Mouse (Mus musculus): ENCODE data around the gene Zc3h12b.
"Not testable (repeated sequence)": the region's sequence is repeated elsewhere in the genome, so short reads cannot be mapped to it uniquely, and the experiment has no call there.

Gene Zc3h12b

DNA sequence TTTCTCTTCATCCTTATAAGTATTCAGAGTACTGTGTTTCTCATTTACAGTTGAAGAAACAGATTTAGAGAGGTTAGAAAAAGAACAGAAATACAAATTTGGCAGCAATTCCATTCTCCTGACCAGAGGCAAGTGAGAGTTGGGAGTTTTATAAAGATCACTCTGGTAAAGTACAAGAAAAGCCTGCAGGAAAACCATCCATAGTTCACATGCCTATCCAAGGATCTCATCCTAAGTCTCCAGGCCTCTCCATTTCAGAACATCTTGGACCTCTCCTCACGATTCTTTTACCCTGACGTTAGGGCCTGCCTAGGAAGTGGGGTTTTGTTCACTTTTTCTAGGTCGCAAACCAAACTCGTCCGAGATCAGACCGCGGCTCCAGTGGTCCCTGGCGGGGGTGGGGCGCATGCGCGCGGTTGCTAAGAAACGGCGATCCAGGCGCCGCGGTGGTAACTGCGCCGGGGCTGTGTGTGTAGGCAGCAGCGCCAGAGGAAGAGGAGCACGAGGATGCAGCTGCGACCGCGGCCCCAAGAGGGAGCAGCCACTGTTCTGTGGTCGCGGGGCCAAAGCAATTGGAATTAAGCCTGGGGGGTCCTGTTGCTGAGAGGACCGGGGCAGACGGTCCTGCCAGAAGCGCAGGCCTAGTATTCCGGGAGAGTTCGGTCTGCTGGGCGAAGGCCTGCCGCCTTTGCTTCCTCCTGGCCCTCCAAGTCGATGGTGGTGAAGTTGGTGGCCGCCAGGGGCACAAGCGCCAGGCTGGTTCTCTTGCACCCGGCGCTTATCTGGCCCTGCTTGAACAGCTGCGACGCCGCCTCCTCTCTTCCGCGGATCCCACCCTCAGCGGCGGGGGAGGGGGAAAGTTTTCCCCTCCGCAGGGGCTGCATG, at the start of gene Zc3h12b:
Gene Zc3h12b (plus strand): TSS at position 452 of the 885 bp plus-strand sequence.
- DNase-seq, result peak; percentile 90

DNA sequence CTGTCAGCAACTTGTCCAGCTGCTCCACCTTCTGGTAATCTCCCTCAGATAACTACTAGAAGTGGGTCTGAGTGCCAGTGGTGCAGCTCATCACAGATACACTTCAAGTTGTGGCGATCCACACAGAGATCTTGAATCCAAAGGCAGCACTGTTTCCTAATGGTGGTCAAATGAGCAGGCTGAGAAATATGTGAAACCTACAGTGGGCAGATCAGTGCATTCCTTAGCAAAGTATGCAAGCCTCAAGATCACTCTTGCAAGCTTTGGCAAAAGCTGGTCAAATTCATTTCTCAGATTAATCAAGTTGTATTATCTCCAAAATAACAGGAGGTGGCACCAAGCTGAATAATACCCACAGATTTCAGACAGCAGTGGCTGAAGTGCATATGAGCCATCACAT, 29.3 kb upstream of the Zc3h12b start:
- no peak for DNase-seq

- DNase-seq, result peak; percentile 33
These were observed 24.4 kb upstream of the Zc3h12b start for GRCm38 (mm10) chrX:95687119-95687518.

- DNase-seq, result peak; percentile 11
These were observed 26.8 kb downstream of the Zc3h12b start for GRCm38 (mm10) chrX:95738253-95738652.

GRCm38 (mm10) chrX:95795881-95796280, 84.4 kb downstream of the Zc3h12b start:
- no peak for DNase-seq

GRCm38 (mm10) chrX:95801790-95802189, 90.3 kb downstream of the Zc3h12b start:
- no peak for DNase-seq

DNA sequence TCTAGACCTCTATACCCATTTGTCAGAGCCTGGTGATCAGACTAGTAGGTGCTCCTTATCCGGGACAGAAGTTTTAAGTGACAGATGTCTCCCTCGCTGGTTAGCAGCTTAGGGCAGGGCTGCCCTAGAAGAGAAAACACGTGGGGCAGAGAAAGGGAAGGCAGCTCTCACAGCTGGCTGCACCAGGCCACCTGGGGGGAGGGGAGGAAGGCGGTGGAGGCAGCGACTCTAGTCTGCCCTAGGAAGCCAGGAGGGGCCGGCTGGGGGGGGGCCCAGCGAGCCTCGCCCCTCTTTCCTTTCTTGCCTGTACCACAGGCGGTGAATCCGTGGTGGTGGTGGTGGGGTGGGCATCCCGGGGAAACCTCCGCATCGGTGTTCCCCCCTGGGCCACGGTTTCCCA, 141.3 kb downstream of the Zc3h12b start:
- DNase-seq, result no peak

DNA sequence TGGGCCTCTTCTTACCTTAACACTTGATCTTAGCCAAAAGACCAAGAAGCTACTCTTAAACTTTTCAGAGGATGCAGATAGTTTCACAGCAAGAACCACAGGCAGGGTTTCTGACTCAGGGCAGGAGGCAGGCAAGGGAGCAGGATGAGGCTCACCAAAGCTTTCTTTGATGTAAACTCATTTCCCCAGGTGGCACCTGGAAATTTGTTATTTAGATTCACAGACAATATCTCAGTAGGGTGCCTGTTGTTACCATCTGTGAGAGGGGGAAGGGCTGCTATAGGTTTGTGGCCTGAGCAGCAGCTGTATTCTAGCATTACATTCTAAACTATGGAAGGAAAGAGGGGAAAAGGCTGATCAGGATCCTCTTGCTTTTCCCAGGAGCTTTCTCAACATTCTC, 169.6 kb downstream of the Zc3h12b start:
- DNase-seq, result no peak

- DNase-seq, result no peak
These were observed 191.2 kb downstream of the Zc3h12b start for GRCm38 (mm10) chrX:95902716-95903115.

- DNase-seq, result no peak
These were observed 224.0 kb downstream of the Zc3h12b start for GRCm38 (mm10) chrX:95935481-95935880.

GRCm38 (mm10) chrX:95945496-95945895, 234.0 kb downstream of the Zc3h12b start:
- no peak for DNase-seq

GRCm38 (mm10) chrX:95948135-95948534, 236.7 kb downstream of the Zc3h12b start:
- DNase-seq, result no peak

DNA sequence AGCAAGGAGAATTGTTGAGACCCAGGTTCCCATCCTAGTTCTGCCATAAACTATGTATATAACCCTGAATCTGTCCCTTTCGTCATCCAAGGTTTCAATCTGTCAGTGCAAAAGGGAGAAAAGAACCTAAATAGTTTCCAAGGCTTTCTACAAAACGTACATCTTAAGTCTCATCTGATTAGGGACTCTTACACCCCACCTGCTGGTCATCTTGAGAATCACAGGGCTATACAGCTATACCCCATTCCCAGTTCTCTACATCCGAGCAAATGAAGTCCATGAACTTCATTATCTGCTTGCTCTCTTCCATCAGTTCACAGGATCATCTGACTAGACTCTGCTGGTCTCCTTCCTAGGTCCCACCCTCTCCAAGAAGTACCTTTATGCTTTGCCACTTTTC, 239.3 kb downstream of the Zc3h12b start:
- DNase-seq, result peak; percentile 53

DNA sequence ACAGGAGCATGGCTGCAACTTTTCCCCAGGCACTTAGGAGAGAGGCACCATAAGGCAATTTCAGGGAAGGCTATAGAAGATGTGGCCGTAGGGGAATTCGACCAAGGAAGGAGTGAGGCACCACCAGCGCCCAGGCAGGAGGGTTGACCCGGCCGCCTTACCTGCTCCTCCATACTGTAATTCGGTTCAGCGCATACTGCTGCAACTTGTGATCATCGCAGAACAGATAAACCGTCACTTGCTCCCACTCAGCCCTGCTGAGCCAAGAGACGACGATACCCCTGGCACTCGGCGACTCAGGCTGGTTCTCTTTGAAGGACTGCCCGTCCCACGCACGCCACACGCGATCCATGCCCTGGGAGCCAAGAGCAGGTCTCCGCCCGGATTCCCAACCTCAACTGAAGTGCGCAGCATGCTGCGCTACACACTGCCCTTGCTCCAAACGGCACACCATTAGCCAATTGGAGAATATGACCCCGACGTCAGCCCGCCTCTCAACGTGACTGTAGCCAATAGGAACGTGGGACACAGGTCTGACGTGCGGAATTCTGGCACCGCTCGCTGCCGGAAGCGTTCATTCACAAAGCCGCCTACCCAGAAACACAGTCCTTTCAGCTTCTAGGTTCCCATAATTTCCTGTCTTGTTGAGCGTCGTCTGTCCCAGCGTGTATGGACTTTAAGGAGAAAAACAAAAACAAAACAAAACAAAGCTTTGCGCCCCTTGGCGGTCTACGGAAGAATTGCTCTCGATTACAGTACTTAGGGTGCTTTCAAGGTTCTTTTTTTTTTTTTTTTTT, 245.2 kb downstream of the Zc3h12b start, which contains the start of gene Las1l:
Gene Las1l (minus strand): TSS at position 466 of the 797 bp plus-strand sequence.
- peak; percentile 97 for DNase-seq

DNA sequence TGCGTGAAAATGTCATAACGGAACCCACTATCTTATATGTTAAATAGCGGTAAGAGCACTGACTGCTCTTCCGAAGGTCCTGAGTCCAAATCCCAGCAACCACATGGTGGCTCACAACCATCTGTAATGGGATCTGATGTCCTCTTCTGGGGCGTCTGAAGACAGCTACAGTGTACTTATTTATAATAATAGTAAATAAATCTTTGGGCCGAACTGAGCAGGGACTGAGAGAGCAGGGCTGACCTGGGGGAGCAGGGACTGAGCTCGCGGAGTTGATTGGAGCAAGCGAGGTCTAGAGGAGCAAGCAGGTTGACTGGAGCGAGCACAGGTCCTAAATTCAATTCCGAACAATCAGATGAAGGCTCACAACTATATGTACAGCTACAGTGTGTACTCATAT, 246.0 kb downstream of the Zc3h12b start:
- DNase-seq, result not testable (repeated sequence)

DNA sequence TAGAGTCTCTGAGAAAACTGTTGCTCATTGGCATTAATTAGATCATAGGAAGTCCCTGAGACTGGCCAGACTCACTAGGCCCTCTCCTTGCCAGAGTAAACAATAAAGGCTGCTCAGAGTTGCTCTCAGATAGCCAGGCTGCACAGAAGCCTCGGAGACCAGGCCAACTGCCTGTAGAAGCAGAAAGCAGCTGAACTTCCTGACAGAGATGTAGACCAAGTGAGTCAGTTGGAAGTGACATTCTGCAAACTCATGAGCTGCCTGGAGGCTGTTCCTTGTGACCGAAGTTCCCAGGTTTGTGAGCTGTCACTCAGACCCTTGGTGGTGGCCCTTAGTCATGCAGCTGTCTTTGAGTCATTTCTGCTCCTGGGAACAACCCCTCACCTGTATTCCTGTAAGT, 251.9 kb downstream of the Zc3h12b start:
- no peak for DNase-seq

DNA sequence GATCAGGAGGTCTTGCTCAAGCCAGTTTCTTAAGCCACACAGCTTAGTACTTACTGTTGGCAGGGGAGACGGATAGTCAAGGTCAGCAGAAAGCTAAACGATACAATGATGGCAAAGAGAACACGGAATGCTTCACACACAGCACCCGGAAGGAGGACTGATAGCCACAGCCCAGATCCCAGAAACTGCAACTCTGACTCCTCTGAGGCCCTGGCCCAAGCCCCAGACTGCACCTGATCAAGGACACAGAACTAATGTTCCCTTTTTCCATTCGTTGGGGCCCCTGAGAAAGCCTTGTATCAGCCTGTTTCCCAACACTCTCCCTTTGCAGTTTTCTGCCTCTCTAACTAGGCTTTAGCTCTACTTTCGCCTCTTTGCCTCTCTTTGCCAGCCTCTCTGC, 253.6 kb downstream of the Zc3h12b start:
- DNase-seq, result no peak

DNA sequence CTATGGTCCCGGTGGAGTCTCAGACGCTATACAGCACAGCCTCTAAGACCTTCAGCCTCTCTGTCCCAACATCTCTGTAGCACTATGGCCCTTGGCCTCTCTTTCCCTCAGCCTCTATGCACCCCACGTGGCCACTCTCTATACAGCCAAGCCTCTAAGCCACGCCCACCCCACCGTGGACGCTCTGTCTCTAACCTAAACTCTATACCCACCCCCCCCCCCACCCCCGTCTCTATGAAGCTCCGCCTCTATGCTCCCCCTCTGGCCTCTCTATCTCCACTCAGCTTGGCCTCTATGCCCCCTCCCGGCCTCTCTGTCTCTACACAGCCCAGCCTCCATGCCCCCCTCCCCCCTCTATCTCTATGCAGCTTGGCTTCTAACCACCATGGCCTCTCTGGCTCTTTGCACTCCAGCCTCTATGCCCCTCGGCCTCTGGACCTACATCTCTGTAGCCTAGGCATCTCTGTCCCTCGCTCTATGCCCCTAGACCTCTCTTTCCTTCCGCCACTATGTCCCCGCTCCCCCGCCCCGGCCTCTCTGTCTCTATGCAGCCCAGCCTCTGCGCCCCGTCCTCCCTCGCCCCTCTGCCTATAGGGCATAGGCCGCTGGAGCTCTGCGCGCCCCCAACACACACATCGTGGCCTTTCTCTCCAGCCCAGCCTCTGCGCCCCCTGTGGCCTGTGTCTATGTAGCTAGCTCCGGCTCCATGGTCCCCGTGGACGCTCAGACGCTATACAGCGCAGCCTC, 256.5 kb downstream of the Zc3h12b start:
- DNase-seq, result peak; percentile 92

- peak; percentile 96 for DNase-seq
These were observed 257.1 kb downstream of the Zc3h12b start for GRCm38 (mm10) chrX:95968594-95968965.

GRCm38 (mm10) chrX:95969116-95969515, 257.6 kb downstream of the Zc3h12b start:
- no peak for DNase-seq

- no peak for DNase-seq
These were observed 258.5 kb downstream of the Zc3h12b start for GRCm38 (mm10) chrX:95969936-95970335.
